Mouse (Mus musculus): ENCODE data around the gene Rmi2.

- no peak for TF ChIP-seq CTCF (IDR thresholded peaks at IDR 0.05; ENCODE audit: low read depth, low read length)
- no peak for TF ChIP-seq GATA1 (IDR thresholded peaks at IDR 0.05; ENCODE audit: borderline replicate concordance, low read length)
- no peak for TF ChIP-seq TAL1 (conservative IDR thresholded peaks at IDR 0.05; ENCODE audit: low read depth, low read length)
Observed at GRCm38 (mm10) chr16:10864833-10865591, 30.2 kb downstream of the Rmi2 start.
